Mouse (Mus musculus) MEL (cell line): ENCODE results near the gene Zdhhc3. TPM values are rescaled to one million over a fixed set of nuclear protein-coding genes. Genes with fewer than 3 reads are reported as not detected.

Experiments
- DNase-seq: peaks from one replicate; pipeline ENCODE4 v3.0.0; 2011; ENCODE audit warnings: low read depth, low spot score
- H3K27ac ChIP-seq: 2 replicates; pipeline ENCODE4 v1.5.1; 2012; ENCODE audit warnings: low read depth, mild to moderate bottlenecking, control low read depth, low read length, moderate library complexity; ENCODE audit not compliant: control insufficient read depth
- H3K27me3 ChIP-seq, 2 experiments: fragments of 150-350 bp in 1 of 2; sonication (generic) in 1 of 2; 2 replicates each; pipeline ENCODE4 v1.6.1; 2012; ENCODE audit warnings: low read length in 2 of 2, mild to moderate bottlenecking in 2 of 2, improper control_type of control experiment in 1 of 2, moderate library complexity in 1 of 2; ENCODE audit not compliant: insufficient read depth in 2 of 2, control insufficient read depth in 1 of 2
- H3K36me3 ChIP-seq, 2 experiments: 2 replicates each; pipeline ENCODE4 v1.6.1; 2012 to 2014; ENCODE audit warnings: low read length in 2 of 2, improper control_type of control experiment in 1 of 2, inconsistent platforms in 1 of 2, mild to moderate bottlenecking in 1 of 2; ENCODE audit not compliant: insufficient read depth in 2 of 2, control insufficient read depth in 1 of 2
- H3K4me1 ChIP-seq, 2 experiments: fragments of 150-350 bp in 1 of 2; sonication (generic) in 1 of 2; 2 replicates each; pipeline ENCODE4 v1.6.1; 2012; ENCODE audit warnings: low read length in 2 of 2, improper control_type of control experiment in 1 of 2, mild to moderate bottlenecking in 1 of 2; ENCODE audit not compliant: insufficient read depth in 2 of 2, control insufficient read depth in 1 of 2
- H3K4me3 ChIP-seq, 2 experiments: fragments of 150-350 bp in 1 of 2; sonication (generic) in 1 of 2; 2 replicates each; pipeline ENCODE4 v1.5.1; 2012; ENCODE audit warnings: low read depth in 2 of 2, low read length in 2 of 2, mild to moderate bottlenecking in 2 of 2, moderate library complexity in 2 of 2, control low read depth in 1 of 2, improper control_type of control experiment in 1 of 2; ENCODE audit not compliant: control insufficient read depth in 1 of 2, insufficient read depth in 1 of 2
- H3K79me2 ChIP-seq: 2 replicates; pipeline ENCODE4 v1.6.1; 2012; ENCODE audit warnings: mild to moderate bottlenecking, low read length, moderate library complexity; ENCODE audit not compliant: control insufficient read depth, poor library complexity, insufficient read depth
- H3K9ac ChIP-seq: 2 replicates; pipeline ENCODE4 v1.6.1; 2012; ENCODE audit warnings: low read depth, mild to moderate bottlenecking, control low read depth, low read length, moderate library complexity; ENCODE audit not compliant: control insufficient read depth, poor library complexity, severe bottlenecking
- H3K9me3 ChIP-seq: fragments of 150-350 bp; sonication (generic); replicated peaks from 2 replicates; pipeline ENCODE4 v1.6.1; 2012; ENCODE audit warnings: mild to moderate bottlenecking, low read length, improper control_type of control experiment, moderate library complexity; ENCODE audit not compliant: insufficient read depth
- CHD1 ChIP-seq: IDR thresholded peaks from 2 replicates; pipeline ENCODE4 v1.6.1; 2012; ENCODE audit warnings: low read depth, mild to moderate bottlenecking, inconsistent platforms, low read length, improper control_type of control experiment
- CTCF ChIP-seq, 3 experiments: IDR thresholded peaks in 2 of 3; conservative IDR thresholded peaks in 1 of 3; 2 replicates each; pipeline ENCODE4 v1.5.1; 2011 to 2012; ENCODE audit warnings: low read length in 3 of 3, low read depth in 2 of 3, mild to moderate bottlenecking in 2 of 3, improper control_type of control experiment in 1 of 3, inconsistent platforms in 1 of 3, mixed read lengths in 1 of 3, moderate library complexity in 1 of 3; ENCODE audit not compliant: control insufficient read depth in 1 of 3, insufficient read depth in 1 of 3, poor library complexity in 1 of 3, severe bottlenecking in 1 of 3
- ELF1 ChIP-seq: IDR thresholded peaks from 2 replicates; pipeline ENCODE4 v1.6.1; 2014; ENCODE audit warnings: low read depth, mild to moderate bottlenecking, inconsistent platforms, low read length, improper control_type of control experiment, moderate library complexity
- ETS1 ChIP-seq: IDR thresholded peaks from 2 replicates; pipeline ENCODE4 v1.6.1; 2012; ENCODE audit warnings: low read depth, mild to moderate bottlenecking, inconsistent platforms, low read length, improper control_type of control experiment, moderate library complexity
- GABPA ChIP-seq: IDR thresholded peaks from 2 replicates; pipeline ENCODE4 v1.6.1; 2012; ENCODE audit warnings: low read depth, mild to moderate bottlenecking, inconsistent platforms, low read length, improper control_type of control experiment, moderate library complexity
- GATA1 ChIP-seq: IDR thresholded peaks from 2 replicates; pipeline ENCODE4 v1.6.1; 2011; ENCODE audit warnings: low read depth, low read length, improper control_type of control experiment
- HCFC1 ChIP-seq: IDR thresholded peaks from 2 replicates; pipeline ENCODE4 v1.6.1; 2012; ENCODE audit warnings: low read depth, mild to moderate bottlenecking, inconsistent platforms, low read length, improper control_type of control experiment, moderate library complexity
- JUND ChIP-seq: IDR thresholded peaks from 2 replicates; pipeline ENCODE4 v1.6.1; 2011; ENCODE audit warnings: low read depth, mild to moderate bottlenecking, improper control_type of control experiment, low read length
- KAT2A ChIP-seq: conservative IDR thresholded peaks from 2 replicates; pipeline ENCODE4 v1.6.1; 2012; ENCODE audit warnings: low read depth, low read length, improper control_type of control experiment, inconsistent platforms
- MEF2A ChIP-seq: IDR thresholded peaks from 2 replicates; pipeline ENCODE4 v1.6.1; 2014; ENCODE audit warnings: low read depth, mild to moderate bottlenecking, inconsistent platforms, low read length, improper control_type of control experiment; ENCODE audit not compliant: poor library complexity, insufficient replicate concordance, severe bottlenecking; ENCODE audit errors: extremely low read depth
- MXI1 ChIP-seq: IDR thresholded peaks from 2 replicates; pipeline ENCODE4 v1.6.1; 2011; ENCODE audit warnings: mild to moderate bottlenecking, low read depth, low read length, improper control_type of control experiment
- MYB ChIP-seq: IDR thresholded peaks from 2 replicates; pipeline ENCODE4 v1.6.1; 2011; ENCODE audit warnings: mild to moderate bottlenecking, low read depth, low read length, improper control_type of control experiment
- NELFE ChIP-seq: IDR thresholded peaks from 2 replicates; pipeline ENCODE4 v1.6.1; 2011; ENCODE audit warnings: low read depth, low read length, improper control_type of control experiment
- NRF1 ChIP-seq: IDR thresholded peaks from 2 replicates; pipeline ENCODE4 v1.6.1; 2014; ENCODE audit warnings: low read depth, mild to moderate bottlenecking, inconsistent platforms, low read length, improper control_type of control experiment, moderate library complexity; ENCODE audit not compliant: poor library complexity, insufficient read depth, severe bottlenecking
- POLR2A ChIP-seq, 2 experiments: IDR thresholded peaks; 2 replicates each; pipeline ENCODE4 v1.6.1; 2011 to 2012; ENCODE audit warnings: low read length in 2 of 2, mild to moderate bottlenecking in 2 of 2, control low read depth in 1 of 2, improper control_type of control experiment in 1 of 2, low read depth in 1 of 2, moderate library complexity in 1 of 2; ENCODE audit not compliant: control insufficient read depth in 1 of 2, insufficient read depth in 1 of 2, poor library complexity in 1 of 2
- POLR2AphosphoS2 ChIP-seq: IDR thresholded peaks from 2 replicates; pipeline ENCODE4 v1.6.1; 2011; ENCODE audit warnings: low read length, improper control_type of control experiment
- POLR2AphosphoS5 ChIP-seq: IDR thresholded peaks from 2 replicates; pipeline ENCODE4 v1.6.1; 2012; ENCODE audit warnings: low read depth, borderline replicate concordance, mild to moderate bottlenecking, inconsistent platforms, low read length, moderate library complexity, mixed read lengths
- RCOR1 ChIP-seq: IDR thresholded peaks from 2 replicates; pipeline ENCODE4 v1.6.1; 2012; ENCODE audit warnings: low read depth, mild to moderate bottlenecking, inconsistent platforms, low read length, improper control_type of control experiment
- SIN3A ChIP-seq: IDR thresholded peaks from 2 replicates; pipeline ENCODE4 v1.6.1; 2012; ENCODE audit warnings: low read length, improper control_type of control experiment, inconsistent platforms
- SMC3 ChIP-seq: IDR thresholded peaks from 2 replicates; pipeline ENCODE4 v1.6.1; 2011; ENCODE audit warnings: low read depth, low read length, improper control_type of control experiment
- TBP ChIP-seq: IDR thresholded peaks from 2 replicates; pipeline ENCODE4 v1.8.0; 2011; ENCODE audit warnings: low read depth, low read length, improper control_type of control experiment
- TCF12 ChIP-seq: IDR thresholded peaks from 2 replicates; pipeline ENCODE4 v1.6.1; 2014; ENCODE audit warnings: low read depth, mild to moderate bottlenecking, inconsistent platforms, low read length, improper control_type of control experiment, moderate library complexity
- USF2 ChIP-seq, 2 experiments: IDR thresholded peaks; 2 replicates each; pipeline ENCODE4 v1.6.1; 2011 to 2012; ENCODE audit warnings: improper control_type of control experiment in 2 of 2, low read length in 2 of 2, borderline replicate concordance in 1 of 2, inconsistent platforms in 1 of 2, low read depth in 1 of 2, mild to moderate bottlenecking in 1 of 2; ENCODE audit not compliant: insufficient read depth in 1 of 2
- ZC3H11A ChIP-seq: IDR thresholded peaks from 2 replicates; pipeline ENCODE4 v1.6.1; 2012; ENCODE audit warnings: low read depth, mild to moderate bottlenecking, inconsistent platforms, low read length, improper control_type of control experiment
- ZKSCAN1 ChIP-seq: IDR thresholded peaks from 2 replicates; pipeline ENCODE4 v1.6.1; 2012; ENCODE audit warnings: low read depth, mild to moderate bottlenecking, inconsistent platforms, low read length, improper control_type of control experiment, moderate library complexity
- ZMIZ1 ChIP-seq: IDR thresholded peaks from 2 replicates; pipeline ENCODE4 v1.6.1; 2012; ENCODE audit warnings: low read depth, mild to moderate bottlenecking, inconsistent platforms, low read length, improper control_type of control experiment, moderate library complexity
- ZNF384 ChIP-seq: IDR thresholded peaks from 2 replicates; pipeline ENCODE4 v1.6.1; 2012; ENCODE audit warnings: low read depth, mild to moderate bottlenecking, inconsistent platforms, low read length, improper control_type of control experiment
- polyA plus RNA-seq, 2 experiments: library from polyadenylated mRNA; stranded (reverse) in 1 of 2; unstranded in 1 of 2; fragments of >175 nt in 1 of 2; fragments of >200 nt in 1 of 2; gene quantifications; 2 replicates each; pipeline versions ENCODE4 v1.2.1 to v1.2.4; 2012; ENCODE audit warnings: low replicate concordance in 2 of 2, low read depth in 1 of 2; ENCODE audit not compliant: insufficient read length in 2 of 2, insufficient read depth in 1 of 2, missing spikeins in 1 of 2
- total RNA-seq: library from RNA; depleted of rRNA; stranded (reverse); fragments of 300-350 nt; gene quantifications from 2 replicates; pipeline ENCODE4 v1.2.3, GENCODE M21; 2012

The Zdhhc3 gene
- total and polyA plus RNA-seq, 3 experiments = 51.8 to 98.1 (median 92.0) TPM

GRCm38 (mm10) chr9:123112805-123113521 is at the start of gene Zdhhc3, which contains the start of gene Exosc7 (continued):
- no peak for TF ChIP-seq ZNF384
- peak; percentile 89 to 98 for TF ChIP-seq POLR2A (IDR thresholded peaks at IDR 0.05; ENCODE audit: control insufficient read depth in 1 of 2, insufficient read depth in 1 of 2, low read depth in 1 of 2, low read length in 2 of 2, poor library complexity in 1 of 2)
- TF ChIP-seq TBP = no peak
- no peak for TF ChIP-seq MYB
- no peak for TF ChIP-seq ZKSCAN1

- TF ChIP-seq USF2 (IDR thresholded peaks at IDR 0.05; ENCODE audit: borderline replicate concordance in 1 of 2, insufficient read depth in 1 of 2, low read depth in 1 of 2, low read length in 2 of 2) (no peak), GATA1 (no peak), SIN3A (no peak), TCF12 (no peak), HCFC1 (no peak), CHD1 (no peak), ZKSCAN1 (no peak), CTCF (IDR thresholded peaks at IDR 0.05 in 2 of 3, conservative IDR thresholded peaks at IDR 0.05 in 1 of 3; ENCODE audit: control insufficient read depth in 1 of 3, insufficient read depth in 1 of 3, low read depth in 2 of 3, low read length in 3 of 3, poor library complexity in 1 of 3, severe bottlenecking in 1 of 3) (no peak), NRF1 (no peak)
- peaks cover 0 to 1% of the 10 kb centered on the region in 2 experiments; a peak in 1 of 4 replicates for H3K27me3 ChIP-seq
- no peak for DNase-seq
- no peaks in the 10 kb centered on the region for H3K9me3 ChIP-seq
- no peak overlapping the region for H3K4me3 ChIP-seq
- no peak overlapping the region for H3K27ac ChIP-seq
- H3K4me1 ChIP-seq = peaks cover 3 to 6% of the 10 kb centered on the region in 2 experiments; a peak in 1 of 4 replicates
- peaks cover 0 to 3% of the 10 kb centered on the region in 2 experiments; a peak in 2 of 4 replicates for H3K36me3 ChIP-seq
- H3K9ac ChIP-seq = no peak overlapping the region
- H3K79me2 ChIP-seq = no peaks in the 10 kb centered on the region
Observed at GRCm38 (mm10) chr9:123161792-123162191, 48.8 kb upstream of the Zdhhc3 start.

GRCm38 (mm10) chr9:123159330-123159729 is 46.3 kb upstream of the Zdhhc3 start:
- DNase-seq = peak; percentile 88
- H3K4me3 ChIP-seq = no peak overlapping the region
- no peak overlapping the region for H3K27ac ChIP-seq
- H3K4me1 ChIP-seq = peaks cover 3 to 6% of the 10 kb centered on the region in 2 experiments; a peak in 1 of 4 replicates
- no peaks in the 10 kb centered on the region for H3K27me3 ChIP-seq
- H3K9me3 ChIP-seq = no peaks in the 10 kb centered on the region
- H3K36me3 ChIP-seq = peaks cover 0 to 3% of the 10 kb centered on the region in 2 experiments; a peak in 2 of 4 replicates
- no peak overlapping the region for H3K9ac ChIP-seq
- H3K79me2 ChIP-seq = no peaks in the 10 kb centered on the region
- no peak for TF ChIP-seq ETS1
- peak; percentile 99 for TF ChIP-seq SMC3
- TF ChIP-seq POLR2AphosphoS2 = no peak
- no peak for TF ChIP-seq GABPA
- no peak for TF ChIP-seq RCOR1
- TF ChIP-seq NELFE = no peak
- peak; percentile 98 for TF ChIP-seq ZC3H11A
- TF ChIP-seq MXI1 = no peak
- no peak for TF ChIP-seq GATA1
- no peak for TF ChIP-seq KAT2A
- peak; percentile 62 to 98 (median 97) for TF ChIP-seq CTCF (IDR thresholded peaks at IDR 0.05 in 2 of 3, conservative IDR thresholded peaks at IDR 0.05 in 1 of 3; ENCODE audit: control insufficient read depth in 1 of 3, insufficient read depth in 1 of 3, low read depth in 2 of 3, low read length in 3 of 3, poor library complexity in 1 of 3, severe bottlenecking in 1 of 3)
- no peak for TF ChIP-seq POLR2AphosphoS5
- TF ChIP-seq ELF1 = peak; percentile 26; the same call in 1 of the 2 replicates
- TF ChIP-seq TBP = no peak
- no peak for TF ChIP-seq JUND
- TF ChIP-seq ZMIZ1 = no peak
- TF ChIP-seq ZNF384 = no peak
- TF ChIP-seq MEF2A = no peak
